Mouse (Mus musculus): ENCODE results near the gene Hdgf. TPM values are rescaled to one million over a fixed set of nuclear protein-coding genes. Genes with fewer than 3 reads are reported as not detected.

The Hdgf gene
- polyA plus RNA-seq, 1 experiment from 2014 or later = 99.1 TPM

DNA sequence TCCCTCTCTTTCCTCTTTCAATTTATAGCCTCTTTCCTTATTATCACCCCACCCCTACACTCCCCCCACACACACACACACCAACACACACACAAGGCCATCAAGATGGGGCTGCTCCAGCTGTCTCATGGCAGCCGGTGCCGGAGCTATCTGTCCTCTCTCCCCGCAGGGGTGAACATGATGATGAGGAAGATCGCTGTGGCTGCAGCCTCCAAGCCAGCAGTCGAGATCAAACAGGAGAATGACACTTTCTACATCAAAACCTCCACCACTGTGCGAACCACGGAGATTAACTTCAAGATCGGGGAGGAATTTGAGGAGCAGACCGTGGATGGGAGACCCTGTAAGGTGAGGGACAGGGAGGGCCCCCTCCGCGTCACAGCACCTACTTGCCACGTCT is 45.8 kb downstream of the Hdgf start:
- Histone ChIP-seq H3K27ac (ENCODE audit: low read depth, low read length) (no peak overlapping the region), H3K9ac (ENCODE audit: low read length) (0 out of 2 replicates have a peak overlapping the region, but pooled peaks have one; percentile 29), H3K27me3 (replicated peaks; ENCODE audit: control insufficient read depth, insufficient read depth, low read length) (0 out of 2 replicates have a peak, but pooled peaks cover 3% of the 10 kb centered on the region), H3K36me3 (ENCODE audit: control insufficient read depth, insufficient read depth, low read length) (no peaks in the 10 kb centered on the region), H3K4me3 (ENCODE audit: low read depth, low read length) (no peak overlapping the region), H3K9me3 (replicated peaks; ENCODE audit: control insufficient read depth, low read length) (no peaks in the 10 kb centered on the region), H3K4me1 (ENCODE audit: control insufficient read depth, insufficient read depth, low read length) (peaks cover 36% of the 10 kb centered on the region), H3K4me2 (ENCODE audit: low read length) (peak overlapping the region; percentile 17; the same call in 1 of the 2 replicates)
- ATAC-seq (no peak), DNase-seq (ENCODE audit: low spot score) (no peak)
- 25% methylated on average over 12 of the region's 12 CpGs for WGBS

DNA sequence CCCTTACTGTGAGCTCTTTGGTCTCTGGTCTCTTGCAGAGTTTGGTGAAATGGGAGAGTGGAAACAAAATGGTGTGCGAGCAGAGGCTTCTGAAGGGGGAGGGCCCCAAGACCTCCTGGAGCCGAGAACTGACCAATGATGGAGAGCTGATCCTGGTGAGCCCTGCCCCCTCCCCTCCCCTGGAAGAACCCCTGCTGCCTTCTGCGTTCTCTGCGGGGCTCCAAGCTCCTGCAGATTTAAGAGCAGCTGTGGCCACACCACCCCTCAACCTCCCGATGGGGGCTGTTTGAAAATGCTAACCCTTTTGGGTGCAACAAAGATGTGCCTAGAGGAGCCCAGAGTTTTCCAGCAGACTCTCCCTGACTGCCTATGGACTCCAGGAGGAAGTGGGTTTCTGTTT is 46.3 kb downstream of the Hdgf start:
- DNase-seq (ENCODE audit: low spot score) (peak; percentile 41), ATAC-seq (peak; percentile 47)
- H3K36me3 ChIP-seq (ENCODE audit: control insufficient read depth, insufficient read depth, low read length) = no peaks in the 10 kb centered on the region
- no peaks in the 10 kb centered on the region for H3K9me3 ChIP-seq (replicated peaks; ENCODE audit: control insufficient read depth, low read length)
- H3K27me3 ChIP-seq (replicated peaks; ENCODE audit: control insufficient read depth, insufficient read depth, low read length) = 0 out of 2 replicates have a peak, but pooled peaks cover under 1% of the 10 kb centered on the region
- 0 out of 2 replicates have a peak overlapping the region, but pooled peaks have one; percentile 29 for H3K9ac ChIP-seq (ENCODE audit: low read length)
- H3K4me2 ChIP-seq (ENCODE audit: low read length) = peak overlapping the region; percentile 17
- no peak overlapping the region for H3K4me3 ChIP-seq (ENCODE audit: low read depth, low read length)
- no peak overlapping the region; the same call in 1 of the 2 replicates for H3K27ac ChIP-seq (ENCODE audit: low read depth, low read length)
- H3K4me1 ChIP-seq (ENCODE audit: control insufficient read depth, insufficient read depth, low read length) = peaks cover 31% of the 10 kb centered on the region
- WGBS = 5% methylated on average over 5 of the region's 5 CpGs

DNA sequence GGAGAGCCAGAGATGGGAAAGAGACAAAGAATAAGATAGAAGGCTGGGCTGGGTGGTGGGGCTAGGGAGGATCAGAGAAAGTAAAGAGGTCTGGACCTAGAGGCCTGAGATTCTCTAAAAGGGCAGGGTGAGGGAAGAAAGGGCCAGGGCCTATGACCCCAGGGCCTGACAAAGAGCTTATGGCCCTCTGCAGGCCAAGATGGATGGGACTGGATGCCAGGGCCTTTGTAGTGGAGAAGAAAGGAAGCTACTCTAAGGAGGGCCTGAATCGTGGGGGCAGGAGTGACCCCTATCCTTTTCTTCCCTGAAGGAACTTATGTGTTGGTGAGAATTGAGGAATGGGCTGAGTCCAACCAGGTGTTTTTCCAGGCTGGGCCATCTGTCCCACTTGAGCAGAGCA is 51.9 kb downstream of the Hdgf start:
- Histone ChIP-seq H3K4me1 (ENCODE audit: control insufficient read depth, insufficient read depth, low read length) (peaks cover 12% of the 10 kb centered on the region; the same call in 1 of the 2 replicates), H3K4me3 (ENCODE audit: low read depth, low read length) (no peak overlapping the region), H3K9me3 (replicated peaks; ENCODE audit: control insufficient read depth, low read length) (no peaks in the 10 kb centered on the region), H3K36me3 (ENCODE audit: control insufficient read depth, insufficient read depth, low read length) (no peaks in the 10 kb centered on the region), H3K4me2 (ENCODE audit: low read length) (no peak overlapping the region), H3K9ac (ENCODE audit: low read length) (no peak overlapping the region), H3K27me3 (replicated peaks; ENCODE audit: control insufficient read depth, insufficient read depth, low read length) (no peaks in the 10 kb centered on the region), H3K27ac (ENCODE audit: low read depth, low read length) (no peak overlapping the region)
- DNase-seq (ENCODE audit: low spot score) (no peak), ATAC-seq (no peak)
- 8% methylated on average over 1 of the region's 1 CpGs for WGBS

GRCm38 (mm10) chr3:87958476-87958875 is 52.4 kb downstream of the Hdgf start:
- Histone ChIP-seq H3K27ac (ENCODE audit: low read depth, low read length) (no peak overlapping the region), H3K9ac (ENCODE audit: low read length) (no peak overlapping the region), H3K4me3 (ENCODE audit: low read depth, low read length) (no peak overlapping the region), H3K36me3 (ENCODE audit: control insufficient read depth, insufficient read depth, low read length) (no peaks in the 10 kb centered on the region), H3K9me3 (replicated peaks; ENCODE audit: control insufficient read depth, low read length) (no peaks in the 10 kb centered on the region), H3K4me1 (ENCODE audit: control insufficient read depth, insufficient read depth, low read length) (peaks cover 11% of the 10 kb centered on the region; the same call in 1 of the 2 replicates), H3K4me2 (ENCODE audit: low read length) (no peak overlapping the region), H3K27me3 (replicated peaks; ENCODE audit: control insufficient read depth, insufficient read depth, low read length) (no peaks in the 10 kb centered on the region)
- DNase-seq (ENCODE audit: low spot score) = no peak
- WGBS = 40% methylated on average over 4 of the region's 4 CpGs
- no peak for ATAC-seq

GRCm38 (mm10) chr3:87958967-87959366 is 52.8 kb downstream of the Hdgf start:
- Histone ChIP-seq H3K4me2 (ENCODE audit: low read length) (no peak overlapping the region), H3K9ac (ENCODE audit: low read length) (no peak overlapping the region), H3K4me1 (ENCODE audit: control insufficient read depth, insufficient read depth, low read length) (peaks cover 11% of the 10 kb centered on the region; the same call in 1 of the 2 replicates), H3K4me3 (ENCODE audit: low read depth, low read length) (no peak overlapping the region), H3K9me3 (replicated peaks; ENCODE audit: control insufficient read depth, low read length) (no peaks in the 10 kb centered on the region), H3K27me3 (replicated peaks; ENCODE audit: control insufficient read depth, insufficient read depth, low read length) (no peaks in the 10 kb centered on the region), H3K36me3 (ENCODE audit: control insufficient read depth, insufficient read depth, low read length) (no peaks in the 10 kb centered on the region), H3K27ac (ENCODE audit: low read depth, low read length) (0 out of 2 replicates have a peak overlapping the region, but pooled peaks have one; percentile 3)
- DNase-seq (ENCODE audit: low spot score) = no peak
- ATAC-seq = no peak
- WGBS = 39% methylated on average over 1 of the region's 1 CpGs

DNA sequence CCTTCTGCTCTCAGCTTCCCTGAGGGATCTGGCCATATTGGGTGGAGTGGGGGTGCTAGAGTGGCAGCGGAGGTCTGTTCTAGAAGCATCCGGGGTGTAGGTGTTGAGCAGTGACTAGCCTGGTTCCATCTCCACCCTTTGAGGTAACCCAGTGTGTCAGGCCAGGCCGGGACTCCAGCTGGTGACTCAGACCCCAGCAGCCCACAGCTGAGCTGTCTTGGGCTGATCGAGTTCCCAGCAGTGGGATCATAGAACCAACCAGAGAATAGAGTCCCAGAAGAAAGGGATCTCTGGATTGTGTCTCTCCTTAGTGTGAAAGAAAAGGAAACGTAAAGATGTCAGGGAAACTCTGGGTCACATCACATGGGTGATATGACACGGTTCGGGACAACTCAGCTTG is 53.2 kb downstream of the Hdgf start:
- 66% methylated on average over 7 of the region's 7 CpGs for WGBS
- H3K4me2 ChIP-seq (ENCODE audit: low read length) = no peak overlapping the region
- no peaks in the 10 kb centered on the region for H3K9me3 ChIP-seq (replicated peaks; ENCODE audit: control insufficient read depth, low read length)
- peak overlapping the region; percentile 3; the same call in 1 of the 2 replicates for H3K27ac ChIP-seq (ENCODE audit: low read depth, low read length)
- peaks cover 11% of the 10 kb centered on the region; the same call in 1 of the 2 replicates for H3K4me1 ChIP-seq (ENCODE audit: control insufficient read depth, insufficient read depth, low read length)
- H3K9ac ChIP-seq (ENCODE audit: low read length) = no peak overlapping the region
- H3K36me3 ChIP-seq (ENCODE audit: control insufficient read depth, insufficient read depth, low read length) = no peaks in the 10 kb centered on the region
- ATAC-seq = no peak
- no peaks in the 10 kb centered on the region for H3K27me3 ChIP-seq (replicated peaks; ENCODE audit: control insufficient read depth, insufficient read depth, low read length)
- no peak overlapping the region for H3K4me3 ChIP-seq (ENCODE audit: low read depth, low read length)
- no peak for DNase-seq (ENCODE audit: low spot score)

- Histone ChIP-seq H3K27me3 (replicated peaks; ENCODE audit: control insufficient read depth, insufficient read depth, low read length) (no peaks in the 10 kb centered on the region), H3K27ac (ENCODE audit: low read depth, low read length) (peak overlapping the region; percentile 95), H3K4me2 (ENCODE audit: low read length) (peak overlapping the region; percentile 76), H3K4me3 (ENCODE audit: low read depth, low read length) (peak overlapping the region; percentile 40), H3K4me1 (ENCODE audit: control insufficient read depth, insufficient read depth, low read length) (peaks cover 11% of the 10 kb centered on the region; the same call in 1 of the 2 replicates), H3K9ac (ENCODE audit: low read length) (peak overlapping the region; percentile 79), H3K9me3 (replicated peaks; ENCODE audit: control insufficient read depth, low read length) (no peaks in the 10 kb centered on the region), H3K36me3 (ENCODE audit: control insufficient read depth, insufficient read depth, low read length) (no peaks in the 10 kb centered on the region)
- ATAC-seq (peak; percentile 5; the same call in 1 of the 2 replicates), DNase-seq (ENCODE audit: low spot score) (no peak)
- 3% methylated on average over 10 of the region's 10 CpGs for WGBS
Observed at GRCm38 (mm10) chr3:87960191-87960585, 54.1 kb downstream of the Hdgf start.

GRCm38 (mm10) chr3:87960586-87961191 is 54.6 kb downstream of the Hdgf start:
- DNase-seq (ENCODE audit: low spot score) (peak; percentile 98), ATAC-seq (peak; percentile 99)
- Histone ChIP-seq H3K27me3 (replicated peaks; ENCODE audit: control insufficient read depth, insufficient read depth, low read length) (no peaks in the 10 kb centered on the region), H3K4me1 (ENCODE audit: control insufficient read depth, insufficient read depth, low read length) (peaks cover 11% of the 10 kb centered on the region; the same call in 1 of the 2 replicates), H3K27ac (ENCODE audit: low read depth, low read length) (peak overlapping the region; percentile 95), H3K4me2 (ENCODE audit: low read length) (peak overlapping the region; percentile 76), H3K36me3 (ENCODE audit: control insufficient read depth, insufficient read depth, low read length) (no peaks in the 10 kb centered on the region), H3K9me3 (replicated peaks; ENCODE audit: control insufficient read depth, low read length) (no peaks in the 10 kb centered on the region), H3K4me3 (ENCODE audit: low read depth, low read length) (peak overlapping the region; percentile 40), H3K9ac (ENCODE audit: low read length) (peak overlapping the region; percentile 79)
- under 1% methylated on average over 27 of the region's 27 CpGs for WGBS

Measured in forebrain, embryonic 14.5 days (tissue).